Mouse (Mus musculus) frontal cortex, postnatal 10 days (tissue): Measurements from ENCODE around the gene Nxph1.

Experiments used
- DNase-seq, 2 experiments: peaks; one replicate each; pipeline ENCODE4 v3.0.0; 2022; ENCODE audit warnings: low spot score in 2 of 2, mixed read lengths in 1 of 2

Gene Nxph1

DNA sequence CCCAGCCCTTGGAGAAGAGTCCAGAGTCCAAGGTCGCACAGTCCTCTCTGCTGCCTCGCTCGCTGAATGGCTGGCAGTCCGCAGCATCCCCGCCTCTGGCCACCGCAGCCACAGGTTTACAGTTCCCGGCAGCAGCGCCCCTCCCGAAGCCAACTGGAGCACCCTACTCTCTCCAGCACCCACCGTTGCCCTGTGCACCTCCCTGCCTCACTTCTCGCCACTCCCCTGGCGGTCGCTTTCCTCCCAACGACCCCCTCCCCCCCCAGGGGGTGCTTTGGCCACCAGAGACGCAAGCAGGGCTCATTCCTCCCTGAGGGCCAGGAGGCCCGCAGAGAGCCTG is at the start of gene Nxph1:
TSS of gene Nxph1 (plus strand) at position 301 of the 340 bp plus-strand sequence.
- DNase-seq, result no peak

DNA sequence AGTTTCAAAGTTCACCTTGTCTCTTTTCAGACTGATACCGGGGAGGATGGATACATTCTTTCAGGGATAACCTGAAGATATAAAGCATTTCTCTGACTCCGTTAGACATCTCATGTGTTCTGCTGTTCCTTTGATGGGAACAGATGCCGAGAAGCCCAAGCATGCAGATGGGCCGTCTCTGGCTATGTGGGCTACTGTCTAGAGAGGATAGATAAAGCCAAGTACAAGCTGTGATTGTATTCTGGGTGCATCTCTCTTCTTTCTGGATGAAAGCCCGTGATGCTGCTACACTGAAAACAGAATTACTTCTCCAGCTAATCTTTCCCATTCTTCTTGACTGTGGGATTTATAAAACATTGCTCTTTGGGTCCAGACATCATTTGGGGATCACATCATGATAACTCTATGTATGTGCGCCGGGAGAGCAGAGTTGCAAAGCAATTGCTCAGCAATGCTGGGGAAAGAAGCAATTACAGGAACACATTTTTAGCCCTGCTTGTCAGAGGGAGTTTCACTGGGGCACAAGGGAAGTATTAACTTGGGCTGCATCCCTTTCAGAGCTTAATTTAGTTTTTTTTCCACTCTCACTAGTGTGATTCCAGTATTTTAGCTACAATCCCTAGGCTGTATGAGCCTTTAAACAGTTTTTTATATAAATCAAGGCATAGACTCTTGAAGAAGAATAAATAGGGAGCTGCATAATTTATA is 48.1 kb upstream of the Nxph1 start:
- peak in 1 of 2 experiments; percentile 49 for DNase-seq

DNA sequence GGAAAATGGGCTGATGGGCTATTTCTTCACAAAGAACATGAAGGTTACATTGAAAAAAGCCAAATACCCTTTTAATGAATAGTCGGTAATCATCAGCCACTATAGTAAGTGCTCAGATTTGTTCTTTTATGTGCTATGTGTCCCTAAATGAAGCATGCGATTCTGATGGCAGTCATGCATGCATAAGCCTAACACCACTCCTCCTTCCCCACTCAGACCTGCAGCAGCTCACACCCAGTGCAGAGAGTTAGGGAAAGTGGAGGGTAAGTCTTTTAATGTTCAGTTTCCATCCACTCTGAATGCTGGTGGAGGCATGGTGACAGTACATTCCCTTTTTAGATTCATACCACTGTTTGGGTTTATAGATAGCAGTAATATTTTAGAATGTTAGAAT is 47.5 kb upstream of the Nxph1 start:
- DNase-seq, result no peak

DNA sequence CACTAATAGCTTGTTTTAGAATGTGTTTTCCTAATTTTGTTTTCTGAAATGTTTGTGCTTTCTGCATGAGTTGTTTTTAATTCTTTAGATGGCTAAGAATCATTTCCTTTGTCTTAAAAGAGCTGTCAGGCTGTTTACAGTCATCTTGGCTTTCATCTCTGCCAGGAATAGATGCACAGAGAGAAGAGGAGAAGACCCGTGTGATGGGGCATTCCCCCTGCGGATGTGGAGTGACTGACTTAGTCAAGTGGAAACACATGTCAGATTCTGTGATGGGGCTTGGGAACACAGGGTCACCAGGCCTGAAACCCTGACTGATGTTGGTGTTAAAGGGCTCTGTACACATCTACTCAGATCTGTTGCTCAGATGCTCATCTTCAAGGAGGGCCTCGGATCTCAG is 40.3 kb upstream of the Nxph1 start:
- no peak for DNase-seq

DNA sequence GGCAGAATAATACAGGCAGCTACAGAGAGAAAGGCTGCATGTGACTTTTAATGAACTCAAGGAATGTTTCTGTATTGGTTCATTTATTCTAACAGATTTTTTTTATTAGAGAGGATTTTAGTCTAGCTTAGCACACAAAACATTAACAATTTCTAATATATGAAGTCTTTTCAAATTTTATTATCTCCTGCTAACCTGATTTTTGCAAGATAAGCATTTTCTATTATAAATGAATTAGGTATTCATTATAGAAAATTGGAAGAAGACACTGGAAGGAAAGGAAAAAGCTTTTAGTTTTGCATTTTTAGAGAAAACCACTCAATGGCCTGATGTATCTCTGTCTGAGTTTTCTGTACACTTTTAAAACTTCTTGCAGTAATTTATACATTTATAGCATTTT is 34.8 kb upstream of the Nxph1 start:
- DNase-seq, result no peak

DNA sequence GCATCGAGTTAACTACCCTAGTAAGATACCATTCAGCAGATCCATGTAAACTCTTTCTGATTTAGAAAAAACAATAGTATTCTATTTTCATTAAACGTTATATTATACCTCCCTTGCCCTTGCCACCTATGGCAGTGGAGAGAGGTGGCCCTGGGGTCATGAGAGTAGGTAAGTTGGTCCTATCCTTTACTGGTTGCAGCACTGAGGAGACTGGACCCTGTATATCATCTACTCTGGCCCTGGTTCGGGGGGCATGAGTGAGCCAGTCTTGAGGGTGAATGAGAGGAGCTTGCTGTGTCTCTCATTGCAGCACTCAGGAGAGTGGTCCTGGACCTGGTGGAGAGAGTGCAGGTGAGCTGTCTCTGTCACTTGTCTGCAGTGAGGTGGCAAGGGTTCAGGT is 33.5 kb upstream of the Nxph1 start:
- no peak for DNase-seq

DNA sequence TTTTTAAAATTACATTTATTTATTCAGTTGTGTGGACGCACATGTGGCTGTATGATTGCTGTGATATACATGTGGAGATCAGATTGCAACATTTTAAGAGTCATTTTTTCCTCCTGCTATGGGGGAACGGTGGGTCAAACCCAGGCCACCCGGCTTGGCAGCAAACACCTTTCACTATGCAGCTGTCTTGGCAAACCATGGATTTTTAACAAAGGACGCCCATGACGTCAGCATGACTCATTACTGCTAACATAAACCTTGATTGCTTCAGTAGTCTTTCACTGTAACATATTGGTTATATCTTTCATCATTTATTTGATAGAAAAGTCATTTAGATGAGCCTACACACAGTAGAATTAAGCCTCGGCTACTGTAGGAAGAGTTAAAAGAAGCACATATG is 23.8 kb upstream of the Nxph1 start:
- DNase-seq, result no peak

DNA sequence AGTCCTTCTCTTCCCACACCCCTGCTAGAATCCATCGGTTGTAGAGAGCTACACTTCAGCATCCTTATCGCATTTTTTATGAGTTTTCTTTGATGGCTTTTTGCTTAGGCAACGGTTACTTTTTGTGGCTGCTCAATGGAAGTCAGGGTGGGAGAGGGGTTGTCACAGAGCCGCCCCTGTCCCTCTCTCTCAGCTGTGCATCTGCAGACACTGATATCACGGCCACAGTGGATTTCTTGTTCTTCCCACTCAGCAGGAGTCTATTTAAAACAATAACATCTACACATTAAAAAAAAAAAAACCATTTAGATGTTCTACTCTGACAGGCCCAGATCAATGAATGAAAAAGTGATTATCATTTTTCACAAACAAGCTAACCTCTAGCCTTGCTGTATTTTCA is 13.0 kb upstream of the Nxph1 start:
- no peak for DNase-seq

DNA sequence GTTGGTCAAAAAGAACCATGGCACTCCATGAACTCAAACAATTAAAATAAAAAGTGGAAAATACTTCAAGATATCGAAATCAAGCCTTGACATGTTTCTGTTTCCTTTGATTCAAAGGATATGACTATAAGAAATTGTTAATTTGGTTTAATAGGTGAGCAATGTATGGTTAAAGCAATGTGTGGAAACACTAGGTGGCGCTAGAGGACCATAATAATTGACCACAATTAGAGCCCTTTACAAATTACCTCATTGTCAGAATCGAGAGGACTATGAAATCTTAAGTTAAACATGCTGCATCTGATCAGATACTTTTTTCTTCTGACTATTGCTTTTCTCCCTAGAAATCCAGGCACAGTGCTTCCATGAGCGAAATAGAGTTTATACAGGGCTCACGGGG is 12.5 kb upstream of the Nxph1 start:
- peak in 1 of 2 experiments; percentile 51 for DNase-seq

DNA sequence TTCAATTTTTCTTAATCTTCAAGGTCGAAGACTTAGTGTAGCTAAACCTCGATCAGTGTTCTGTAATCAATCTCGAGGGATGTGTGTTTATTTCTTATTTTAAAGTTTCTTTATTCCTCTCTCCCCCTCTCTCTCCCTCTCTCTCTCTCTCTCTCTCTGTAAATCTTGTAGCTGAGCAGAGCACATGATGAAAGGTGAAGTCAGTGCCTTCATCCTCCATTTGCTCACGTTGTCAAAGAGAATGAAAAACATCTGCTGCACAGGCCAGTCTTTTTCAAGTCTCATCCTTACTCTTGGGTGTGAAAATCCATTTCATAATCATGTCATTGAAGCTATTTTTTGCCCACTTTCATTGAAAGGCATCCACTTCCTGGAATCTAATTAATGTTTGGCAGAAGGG is 12.1 kb upstream of the Nxph1 start:
- DNase-seq, result no peak

DNA sequence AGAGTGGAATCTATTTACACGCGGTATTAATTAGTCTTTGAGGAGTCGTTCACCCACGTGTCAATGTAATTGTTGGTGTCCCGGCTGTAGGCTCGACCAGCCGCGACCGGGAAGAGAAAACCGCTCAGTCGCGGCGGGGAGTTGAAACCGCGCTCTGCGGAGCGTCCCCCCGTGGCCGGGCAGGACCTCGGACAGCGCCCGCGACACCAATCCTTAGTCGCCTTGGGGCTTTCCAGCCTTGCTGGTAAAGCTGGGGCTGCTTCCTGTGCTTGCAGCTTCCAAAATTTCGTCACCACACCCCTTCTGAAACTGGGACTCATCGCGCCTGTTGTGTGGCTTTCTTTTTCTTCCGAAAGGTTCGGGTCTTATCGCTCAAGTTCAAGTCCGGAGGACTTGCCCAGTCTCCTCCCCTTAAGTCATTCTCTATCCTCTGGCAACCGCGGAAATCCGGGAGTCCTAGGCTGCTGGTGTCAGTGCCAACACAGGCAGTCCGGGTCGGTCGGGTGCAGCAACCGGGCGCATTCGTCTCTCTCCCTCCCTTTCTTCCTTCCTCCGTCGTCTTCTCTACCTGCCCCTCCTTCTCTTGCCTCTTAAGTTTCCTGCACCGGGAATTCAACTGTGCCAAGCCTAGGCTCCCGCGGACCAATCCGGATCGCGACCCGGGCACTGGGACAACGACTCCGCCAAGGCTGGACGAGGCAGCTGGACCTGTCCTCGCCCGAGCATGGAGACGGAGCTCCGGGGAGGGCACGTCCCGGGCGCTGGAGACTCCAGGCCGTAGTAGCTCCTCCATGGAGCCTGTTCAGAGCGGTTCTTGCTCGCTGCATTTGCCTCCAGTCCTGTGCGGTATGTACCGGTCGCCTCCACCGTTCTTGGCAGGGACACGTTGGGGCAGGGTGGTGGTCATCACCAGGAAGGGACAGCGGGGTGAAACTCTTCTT is 510 bp downstream of the Nxph1 start:
- DNase-seq, result peak in 1 of 2 experiments; percentile 37

DNA sequence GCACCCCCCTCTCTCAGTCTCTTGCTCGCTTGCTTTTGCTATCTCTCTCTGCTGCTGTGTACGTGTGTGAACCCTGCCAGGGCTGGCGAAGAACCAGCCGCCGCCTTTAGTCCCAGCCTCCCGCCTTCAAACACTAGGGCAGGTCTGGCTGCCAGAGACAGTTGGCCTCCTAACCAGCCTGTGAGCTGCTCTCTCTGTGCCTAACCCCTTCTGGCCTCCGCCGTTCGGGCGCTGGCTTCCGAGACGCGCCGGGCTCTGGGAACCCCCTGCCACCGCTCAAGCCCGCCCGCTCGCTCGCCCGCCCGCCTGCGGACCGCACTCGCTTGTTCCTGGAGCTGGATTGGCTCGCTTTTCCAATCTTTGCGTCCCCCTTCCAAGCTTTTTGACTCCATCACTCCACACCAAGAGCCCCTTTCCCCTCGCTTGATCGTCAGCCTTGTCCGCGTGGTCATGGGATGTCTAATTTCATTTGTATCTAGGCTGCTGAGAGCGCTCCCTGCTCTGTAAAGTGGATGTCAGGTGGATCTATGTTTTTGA is 1.5 kb downstream of the Nxph1 start:
- DNase-seq, result peak in 1 of 2 experiments; percentile 27

DNA sequence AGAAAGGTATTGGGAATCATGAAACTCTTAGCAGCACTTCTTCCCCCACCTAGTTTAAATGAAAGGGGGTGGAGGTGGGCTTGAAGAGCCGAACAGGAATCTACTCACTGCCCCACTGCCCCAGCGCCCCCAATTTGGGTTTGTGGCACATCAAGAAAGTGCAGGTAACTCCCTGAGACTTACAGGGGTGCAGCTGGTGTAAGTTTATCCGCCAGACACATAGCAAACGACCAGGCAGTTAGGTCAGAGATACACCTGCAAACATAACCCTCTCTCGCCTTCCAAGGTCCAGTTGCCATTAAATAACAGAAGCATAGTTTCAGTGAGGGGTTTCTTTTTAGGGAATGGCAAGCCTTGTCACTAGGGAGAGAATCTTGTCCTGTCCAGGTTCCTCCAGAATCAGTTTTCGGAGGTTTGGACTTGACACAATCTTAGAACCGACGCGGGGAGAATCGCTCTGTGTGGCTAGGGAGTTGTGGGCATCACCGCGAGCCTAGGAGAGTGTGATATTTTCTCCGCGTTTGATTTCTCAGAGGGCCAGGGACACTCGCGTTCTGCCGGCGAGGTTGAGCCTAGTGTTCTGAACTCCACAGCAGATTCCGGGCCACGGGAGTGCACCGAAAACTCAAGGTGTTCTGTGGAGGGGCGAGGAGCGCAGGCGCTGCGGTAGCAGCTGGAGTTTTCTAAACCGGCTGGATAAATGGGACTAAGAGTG is 2.5 kb downstream of the Nxph1 start:
- no peak for DNase-seq

DNA sequence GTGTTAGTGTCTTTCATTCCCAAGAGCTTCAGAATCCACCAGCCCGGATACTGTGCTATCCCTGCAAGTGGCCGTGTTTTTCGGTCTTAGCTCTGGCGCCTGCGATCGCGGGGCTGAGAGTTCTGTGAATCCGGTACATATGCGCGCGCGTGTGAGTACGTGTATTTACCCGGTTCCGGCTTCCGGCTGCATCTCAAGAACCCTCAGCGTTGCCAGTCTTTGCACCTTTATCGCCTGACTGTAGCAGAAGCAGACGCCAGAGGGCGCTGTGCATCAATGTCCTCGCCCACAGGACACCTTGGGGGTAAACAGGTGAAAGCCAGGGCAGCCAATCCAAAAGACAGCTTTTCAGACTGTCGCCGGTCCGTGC is 3.1 kb downstream of the Nxph1 start:
- DNase-seq, result peak; percentile 34 to 70

DNA sequence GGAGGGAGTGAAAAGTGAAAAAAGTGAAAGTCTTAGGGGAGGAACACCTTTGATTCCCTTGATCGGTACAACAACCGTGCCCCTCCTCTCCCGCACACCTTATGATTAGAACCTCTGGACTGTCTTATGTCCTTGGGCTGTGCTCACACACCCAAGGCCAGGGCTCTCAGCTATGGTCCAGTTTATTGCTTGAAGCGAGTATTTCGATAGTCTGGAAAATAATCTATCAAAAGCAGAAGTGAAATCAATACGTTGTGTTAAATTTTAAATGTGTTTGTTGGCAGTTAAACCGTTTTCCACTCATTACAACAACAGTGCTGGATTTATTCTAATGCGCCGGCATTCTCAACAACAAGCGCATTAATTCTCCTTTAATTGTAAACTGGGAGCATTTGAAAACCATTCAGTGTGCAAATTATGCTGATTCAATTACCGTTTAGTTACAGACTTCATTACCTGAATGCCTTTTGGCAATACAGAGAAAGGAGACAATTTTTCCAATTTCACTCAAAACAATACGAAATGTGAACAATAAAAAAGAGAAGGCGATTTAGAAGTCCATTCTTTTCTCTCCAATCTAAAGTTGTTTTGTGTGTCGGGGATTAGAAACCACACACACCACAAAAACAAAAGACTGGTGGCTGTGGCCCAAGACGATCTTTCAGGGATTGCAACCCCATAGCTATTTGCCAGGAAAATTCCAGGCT is 3.8 kb downstream of the Nxph1 start:
- no peak for DNase-seq

DNA sequence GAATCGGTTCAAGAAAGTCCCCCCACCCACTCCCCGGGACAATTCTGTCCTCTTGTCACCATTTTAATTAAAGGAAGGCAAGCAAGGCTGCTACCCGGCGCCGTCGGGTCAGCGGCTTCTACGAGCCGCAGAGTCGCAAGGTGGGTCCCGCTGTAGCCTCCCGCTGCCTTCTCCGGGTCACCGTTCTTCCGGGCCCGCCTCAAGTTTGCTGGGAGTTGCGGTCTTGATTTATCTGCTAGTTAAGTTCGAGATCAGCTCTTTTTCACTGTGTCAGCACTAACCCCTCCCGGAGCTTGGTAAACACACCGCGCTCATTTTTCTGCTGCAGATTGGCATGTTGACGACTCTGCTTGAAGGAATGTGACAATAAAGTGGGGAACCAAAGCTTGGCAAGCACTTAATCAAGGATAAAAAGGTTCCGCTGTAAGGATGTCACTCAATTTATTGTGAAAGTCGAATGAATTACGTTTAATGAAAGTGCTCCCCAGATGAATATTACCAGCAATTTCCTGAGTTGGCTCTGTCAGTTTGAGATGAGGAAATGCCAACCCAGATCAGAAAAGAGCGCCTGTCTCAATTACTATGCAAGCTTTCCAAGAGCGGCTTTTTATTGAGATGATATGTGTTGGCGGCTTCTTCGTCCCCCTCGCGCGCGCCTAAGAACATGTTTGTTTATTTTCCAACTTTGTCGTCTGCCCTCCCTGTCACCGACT is 7.7 kb downstream of the Nxph1 start:
- no peak for DNase-seq

DNA sequence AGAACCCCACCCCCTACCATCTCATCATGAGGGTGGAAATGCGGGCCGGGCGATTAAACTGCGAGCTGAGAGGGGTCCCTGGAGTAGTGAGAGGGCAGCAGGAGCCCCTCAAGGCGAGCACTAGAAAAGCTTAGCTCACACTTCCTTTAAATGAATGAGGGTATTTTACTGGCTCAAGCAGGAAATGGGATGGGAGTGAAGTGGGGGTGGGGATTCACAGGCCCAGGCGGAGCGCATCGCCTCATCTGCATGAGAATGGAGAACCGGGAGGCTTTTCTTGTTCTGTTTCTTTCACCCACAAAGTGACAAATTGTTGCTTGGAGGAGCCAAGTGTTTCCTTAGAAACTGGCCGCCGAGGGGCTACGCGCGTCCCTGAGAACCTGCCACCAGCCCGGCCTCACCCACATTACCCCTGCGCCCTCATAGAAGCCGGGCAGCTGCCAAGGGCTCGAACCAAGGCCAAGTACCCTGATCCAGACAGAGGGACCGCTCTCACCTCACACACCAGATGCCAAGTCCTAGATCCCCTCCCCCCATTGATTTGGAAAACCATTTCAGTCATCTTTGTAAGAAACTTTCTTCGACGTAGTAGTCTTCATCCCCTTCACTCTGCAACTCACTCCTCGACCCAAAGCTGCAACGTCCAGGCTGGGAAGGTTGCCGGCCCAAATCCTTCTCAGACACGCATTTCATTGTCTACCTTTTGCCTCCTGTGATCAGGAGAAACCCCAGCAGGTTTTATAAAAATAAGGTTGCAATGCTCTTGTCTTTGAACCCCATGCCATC is 8.7 kb downstream of the Nxph1 start:
- peak in 1 of 2 experiments; percentile 22 for DNase-seq

DNA sequence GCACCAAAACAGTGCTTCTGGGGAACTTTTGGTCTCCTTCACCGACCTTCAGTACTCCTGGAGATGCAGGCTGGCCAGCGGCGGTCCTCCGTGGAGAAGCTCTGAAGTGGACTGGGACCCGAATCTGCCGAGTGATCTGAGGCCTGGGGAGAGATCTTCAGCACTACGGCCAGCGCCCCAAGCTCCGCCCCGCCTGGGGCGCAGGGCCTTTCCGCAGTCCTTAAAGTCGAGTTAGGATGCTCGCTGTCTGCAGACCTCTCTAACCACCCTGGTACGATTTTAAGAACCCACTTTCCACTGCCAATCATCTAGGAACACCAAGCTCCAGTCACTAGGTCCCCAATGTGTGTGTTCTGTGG is 9.3 kb downstream of the Nxph1 start:
- DNase-seq, result no peak

DNA sequence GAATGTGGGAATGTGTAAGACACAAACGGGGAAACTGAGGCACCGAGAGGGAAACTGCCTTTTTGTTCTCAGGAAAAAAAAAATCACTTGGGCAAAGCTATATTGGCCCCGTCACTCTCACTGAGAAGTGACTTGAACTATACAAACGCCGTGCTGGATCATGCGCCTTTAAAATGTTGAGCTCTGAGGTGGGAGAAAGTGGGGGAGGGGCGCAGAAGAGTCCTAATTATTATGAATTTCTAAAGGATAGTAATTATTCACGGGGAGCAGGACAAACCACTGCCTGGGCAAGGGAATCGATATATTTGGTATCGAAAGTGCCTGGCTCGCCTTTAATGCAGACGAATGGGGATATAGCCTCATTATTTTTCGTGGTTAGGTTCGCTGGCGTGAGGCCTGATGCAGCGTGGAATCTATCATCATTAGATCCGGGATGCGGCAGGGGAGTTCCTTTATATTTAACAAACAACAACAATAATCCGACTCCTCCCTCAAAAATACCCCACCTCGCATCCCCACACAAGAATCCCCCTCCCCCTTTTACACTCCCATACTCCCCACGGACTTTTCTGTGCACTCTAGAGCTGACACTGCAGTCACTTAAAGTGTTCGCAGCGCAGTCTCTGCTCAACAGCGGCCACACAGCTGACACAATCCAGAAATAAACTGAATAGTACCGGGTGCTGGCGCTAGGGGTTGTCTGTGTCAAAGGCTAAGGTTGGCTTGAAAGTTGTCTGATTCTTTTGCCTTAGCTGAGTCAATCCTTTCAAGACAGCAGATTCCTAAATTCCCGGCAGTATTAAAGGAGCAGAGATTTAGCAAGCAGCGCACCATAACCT is 10.1 kb downstream of the Nxph1 start:
- peak in 1 of 2 experiments; percentile 32 for DNase-seq
